7 mouse cellular contexts compared by ENCODE assay signal in genomic region chr7:28208396-28208987, GRCm38 (mm10). TPM values are rescaled to one million over a fixed set of nuclear protein-coding genes. Genes with fewer than 3 reads are reported as not detected.
DNase-seq lines count a peak whose midpoint lies in the region; ATAC-seq and TF ChIP-seq lines count a peak whose summit lies in the region.

No protein-coding gene starts in this region.

- no peaks in the 10 kb centered on the region for H3K27me3 ChIP-seq in lung, postnatal 0 days (replicated peaks; ENCODE audit: insufficient read depth, low read length)
- H3K27me3 ChIP-seq in forebrain, embryonic 10.5 days (ENCODE audit: poor library complexity, severe bottlenecking) = no peaks in the 10 kb centered on the region
- no peaks in the 10 kb centered on the region for H3K27me3 ChIP-seq in limb, embryonic 14.5 days (ENCODE audit: control insufficient read depth, insufficient read depth, low read length)
- H3K27me3 ChIP-seq in stomach, postnatal 0 days (ENCODE audit: control insufficient read depth, insufficient read depth, low read length) = no peaks in the 10 kb centered on the region

- ATAC-seq in lung, postnatal 0 days = no peak
- no peak for ATAC-seq in limb, embryonic 14.5 days (ENCODE audit: low FRiP score, low read depth)
- no peak for ATAC-seq in stomach, postnatal 0 days (ENCODE audit: low FRiP score, low TSS enrichment)

- H3K36me3 ChIP-seq in lung, postnatal 0 days (ENCODE audit: insufficient read depth, low read length) = no peaks in the 10 kb centered on the region
- H3K36me3 ChIP-seq in forebrain, embryonic 10.5 days (replicated peaks) = no peaks in the 10 kb centered on the region
- H3K36me3 ChIP-seq in limb, embryonic 14.5 days (ENCODE audit: control insufficient read depth, insufficient read depth, low read length) = no peaks in the 10 kb centered on the region
- H3K36me3 ChIP-seq in stomach, postnatal 0 days (ENCODE audit: control insufficient read depth, insufficient read depth, low read length) = no peaks in the 10 kb centered on the region

- H3K4me2 ChIP-seq in lung, postnatal 0 days (replicated peaks; ENCODE audit: low read depth, low read length) = peak overlapping the region; percentile 44
- peak overlapping the region; percentile 49 for H3K4me2 ChIP-seq in limb, embryonic 14.5 days (replicated peaks; ENCODE audit: low read depth, low read length, severe bottlenecking)
- peak overlapping the region; percentile 52 for H3K4me2 ChIP-seq in stomach, postnatal 0 days (replicated peaks; ENCODE audit: low read depth)

- TF ChIP-seq EP300 in lung, postnatal 0 days (IDR thresholded peaks at IDR 0.05) = no peak
- no peak for TF ChIP-seq EP300 in stomach, postnatal 0 days (optimal IDR thresholded peaks at IDR 0.05)

- no peaks in the 10 kb centered on the region for H3K4me1 ChIP-seq in lung, postnatal 0 days (ENCODE audit: insufficient read depth, low read depth, low read length)
- H3K4me1 ChIP-seq in forebrain, embryonic 10.5 days = peaks cover 10% of the 10 kb centered on the region; the same call in 1 of the 2 replicates
- H3K4me1 ChIP-seq in limb, embryonic 14.5 days (ENCODE audit: control insufficient read depth, insufficient read depth, low read length) = no peaks in the 10 kb centered on the region
- H3K4me1 ChIP-seq in stomach, postnatal 0 days (replicated peaks; ENCODE audit: control insufficient read depth, insufficient read depth) = no peaks in the 10 kb centered on the region

- H3K9me3 ChIP-seq in lung, postnatal 0 days (ENCODE audit: low read length) = no peaks in the 10 kb centered on the region
- H3K9me3 ChIP-seq in forebrain, embryonic 10.5 days = peaks cover 3% of the 10 kb centered on the region; the same call in 1 of the 2 replicates
- no peaks in the 10 kb centered on the region for H3K9me3 ChIP-seq in limb, embryonic 14.5 days (ENCODE audit: control insufficient read depth, low read length)
- H3K9me3 ChIP-seq in stomach, postnatal 0 days (ENCODE audit: control insufficient read depth, low read length) = no peaks in the 10 kb centered on the region

- 24% methylated on average over 12 of the region's 12 CpGs for WGBS in lung, postnatal 0 days
- 52% methylated on average over 12 of the region's 12 CpGs for whole genome bisulfite sequencing in forebrain, embryonic 10.5 days
- 39% methylated on average over 12 of the region's 12 CpGs for WGBS in limb, embryonic 14.5 days
- WGBS in stomach, postnatal 0 days = 28% methylated on average over 12 of the region's 12 CpGs

- H3K9ac ChIP-seq in lung, postnatal 0 days (replicated peaks; ENCODE audit: low read depth) = no peak overlapping the region
- H3K9ac ChIP-seq in limb, embryonic 14.5 days (ENCODE audit: low read depth, low read length, severe bottlenecking) = peak overlapping the region; percentile 53
- peak overlapping the region; percentile 41; the same call in 1 of the 2 replicates for H3K9ac ChIP-seq in stomach, postnatal 0 days (ENCODE audit: low read length)

- DNase-seq in lung, postnatal 0 days (ENCODE audit: low spot score) = no peak
- DNase-seq in lung, postnatal 10 days = no peak
- DNase-seq in forebrain, embryonic 10.5 days (ENCODE audit: extremely low spot score, low spot score) = no peak
- DNase-seq in limb, embryonic 14.5 days (ENCODE audit: low spot score) = no peak
- no peak for DNase-seq in stomach, postnatal 0 days (ENCODE audit: low spot score)
- no peak for DNase-seq in right cerebral cortex, postnatal 4 days
- DNase-seq in spleen, postnatal 14 days (ENCODE audit: low spot score in 2 of 2) = no peak

- H3K4me3 ChIP-seq in lung, postnatal 0 days (ENCODE audit: low read depth, low read length) = no peak overlapping the region
- peak overlapping the region; percentile 44 for H3K4me3 ChIP-seq in forebrain, embryonic 10.5 days
- peak overlapping the region; percentile 27 for H3K4me3 ChIP-seq in limb, embryonic 14.5 days (replicated peaks; ENCODE audit: low read length)
- peak overlapping the region; percentile 25 for H3K4me3 ChIP-seq in stomach, postnatal 0 days (ENCODE audit: low read depth, low read length)

- TF ChIP-seq CTCF in lung, postnatal 0 days (IDR thresholded peaks at IDR 0.05) = no peak
- TF ChIP-seq CTCF in stomach, postnatal 0 days (IDR thresholded peaks at IDR 0.05; ENCODE audit: low read depth) = no peak

- H3K27ac ChIP-seq in lung, postnatal 0 days (ENCODE audit: low read length) = no peak overlapping the region
- H3K27ac ChIP-seq in forebrain, embryonic 10.5 days = peak overlapping the region; percentile 75
- peak overlapping the region; percentile 58; the same call in 1 of the 2 replicates for H3K27ac ChIP-seq in limb, embryonic 14.5 days (replicated peaks; ENCODE audit: low read depth, low read length)
- no peak overlapping the region for H3K27ac ChIP-seq in stomach, postnatal 0 days (replicated peaks)

- TF ChIP-seq POLR2A in limb, embryonic 14.5 days (IDR thresholded peaks at IDR 0.05; ENCODE audit: borderline replicate concordance, extremely low read depth, insufficient read depth, insufficient read length) = no peak

RNA-seq across cellular contexts. Expression of gene Dyrk1b, which starts 29.2 kb away (rescaled TPM):
- polyA plus RNA-seq in lung, postnatal 0 days (2015; fragmentation: Nextera tagmentation; extraction: Ambion mirVana) = 11.6 and 12.2 TPM in 2 replicates
- 12.5 and 13.7 TPM in 2 replicates for polyA plus RNA-seq in forebrain, embryonic 10.5 days (2016; fragmentation: Nextera tagmentation; extraction: Ambion mirVana)
- 26.0 and 37.8 TPM in 2 replicates for polyA plus RNA-seq in limb, embryonic 14.5 days (2012; rRNA removed)
- 13.8 and 15.7 TPM in 2 replicates for polyA plus RNA-seq in limb, embryonic 14.5 days (2014; fragmentation: Nextera tagmentation; extraction: Ambion mirVana)
- 4.6 and 5.7 TPM in 2 replicates for polyA plus RNA-seq in stomach, postnatal 0 days (2015; fragmentation: Nextera tagmentation; extraction: Ambion mirVana)

RNA-seq across cellular contexts. Expression of gene Fbl, which starts 39.0 kb away (rescaled TPM):
- polyA plus RNA-seq in lung, postnatal 0 days (2015; fragmentation: Nextera tagmentation; extraction: Ambion mirVana) = 36.1 and 37.2 TPM in 2 replicates
- 178 and 180 TPM in 2 replicates for polyA plus RNA-seq in forebrain, embryonic 10.5 days (2016; fragmentation: Nextera tagmentation; extraction: Ambion mirVana)
- polyA plus RNA-seq in limb, embryonic 14.5 days (2012; rRNA removed) = 238 and 299 TPM in 2 replicates
- polyA plus RNA-seq in limb, embryonic 14.5 days (2014; fragmentation: Nextera tagmentation; extraction: Ambion mirVana) = 43.7 and 45.9 TPM in 2 replicates
- 57.1 and 61.6 TPM in 2 replicates for polyA plus RNA-seq in stomach, postnatal 0 days (2015; fragmentation: Nextera tagmentation; extraction: Ambion mirVana)

RNA-seq across cellular contexts. Expression of gene Eid2, which starts 59.2 kb away (rescaled TPM):
- 3.0 and 4.3 TPM in 2 replicates for polyA plus RNA-seq in lung, postnatal 0 days (2015; fragmentation: Nextera tagmentation; extraction: Ambion mirVana)
- 1.4 and 1.7 TPM in 2 replicates for polyA plus RNA-seq in forebrain, embryonic 10.5 days (2016; fragmentation: Nextera tagmentation; extraction: Ambion mirVana)
- 33.0 and 35.0 TPM in 2 replicates for polyA plus RNA-seq in limb, embryonic 14.5 days (2012; rRNA removed)
- 12.2 and 17.0 TPM in 2 replicates for polyA plus RNA-seq in limb, embryonic 14.5 days (2014; fragmentation: Nextera tagmentation; extraction: Ambion mirVana)
- 4.5 and 4.8 TPM in 2 replicates for polyA plus RNA-seq in stomach, postnatal 0 days (2015; fragmentation: Nextera tagmentation; extraction: Ambion mirVana)

Comparison
In these comparisons a context has a peak if more than half of its experiments do, and no peak if none do; other contexts are left out.
1. H3K27ac ChIP-seq: peak in forebrain, embryonic 10.5 days (single experiment) and limb, embryonic 14.5 days (single experiment); none in lung, postnatal 0 days (single experiment) and stomach, postnatal 0 days (single experiment).
2. Peak in every context shown above with its lines, with median percentiles within 50 percentile points of each other: H3K4me2 ChIP-seq.